Mouse (Mus musculus) left cerebral cortex, adult 11 months (tissue): ENCODE results near the gene Polk.
A peak's percentile ranks its signal among the peaks of the same experiment; 100 is the strongest.

Experiments used
- DNase-seq: peaks from one replicate; pipeline ENCODE4 v3.0.0; 2022; ENCODE audit warnings: low spot score

Polk gene

GRCm38 (mm10) chr13:96462644-96463043 is 79.7 kb downstream of the Polk start:
- no peak for DNase-seq

GRCm38 (mm10) chr13:96458606-96459005 is 83.8 kb downstream of the Polk start:
- no peak for DNase-seq

GRCm38 (mm10) chr13:96458018-96458417 is 84.4 kb downstream of the Polk start:
- DNase-seq = no peak

- DNase-seq = no peak
These were observed 84.8 kb downstream of the Polk start for GRCm38 (mm10) chr13:96457566-96457965.

- no peak for DNase-seq
These were observed 88.1 kb downstream of the Polk start for GRCm38 (mm10) chr13:96454288-96454687.

- no peak for DNase-seq
These were observed 89.8 kb downstream of the Polk start for GRCm38 (mm10) chr13:96452621-96453020.

- DNase-seq = no peak
These were observed 90.8 kb downstream of the Polk start for GRCm38 (mm10) chr13:96451386-96452140.

GRCm38 (mm10) chr13:96450869-96451268 is 91.5 kb downstream of the Polk start:
- DNase-seq = no peak

- no peak for DNase-seq
These were observed 92.0 kb downstream of the Polk start for GRCm38 (mm10) chr13:96450205-96450856.

- DNase-seq = no peak
These were observed 101.9 kb downstream of the Polk start for GRCm38 (mm10) chr13:96440436-96440835.

GRCm38 (mm10) chr13:96436921-96437320 is 105.5 kb downstream of the Polk start:
- DNase-seq = no peak

GRCm38 (mm10) chr13:96435793-96436192 is 106.6 kb downstream of the Polk start:
- no peak for DNase-seq

- no peak for DNase-seq
These were observed 107.5 kb downstream of the Polk start for GRCm38 (mm10) chr13:96434899-96435331.

GRCm38 (mm10) chr13:96433648-96434190 is 108.7 kb downstream of the Polk start:
- no peak for DNase-seq

GRCm38 (mm10) chr13:96433041-96433440 is 109.3 kb downstream of the Polk start:
- DNase-seq = no peak

- DNase-seq = no peak
These were observed 110.0 kb downstream of the Polk start for GRCm38 (mm10) chr13:96432376-96432811.

- DNase-seq = peak; percentile 80
These were observed 110.7 kb downstream of the Polk start for GRCm38 (mm10) chr13:96431595-96432156.
